Mouse (Mus musculus): Measurements from ENCODE around the gene Trpm3.

The Trpm3 gene

DNA sequence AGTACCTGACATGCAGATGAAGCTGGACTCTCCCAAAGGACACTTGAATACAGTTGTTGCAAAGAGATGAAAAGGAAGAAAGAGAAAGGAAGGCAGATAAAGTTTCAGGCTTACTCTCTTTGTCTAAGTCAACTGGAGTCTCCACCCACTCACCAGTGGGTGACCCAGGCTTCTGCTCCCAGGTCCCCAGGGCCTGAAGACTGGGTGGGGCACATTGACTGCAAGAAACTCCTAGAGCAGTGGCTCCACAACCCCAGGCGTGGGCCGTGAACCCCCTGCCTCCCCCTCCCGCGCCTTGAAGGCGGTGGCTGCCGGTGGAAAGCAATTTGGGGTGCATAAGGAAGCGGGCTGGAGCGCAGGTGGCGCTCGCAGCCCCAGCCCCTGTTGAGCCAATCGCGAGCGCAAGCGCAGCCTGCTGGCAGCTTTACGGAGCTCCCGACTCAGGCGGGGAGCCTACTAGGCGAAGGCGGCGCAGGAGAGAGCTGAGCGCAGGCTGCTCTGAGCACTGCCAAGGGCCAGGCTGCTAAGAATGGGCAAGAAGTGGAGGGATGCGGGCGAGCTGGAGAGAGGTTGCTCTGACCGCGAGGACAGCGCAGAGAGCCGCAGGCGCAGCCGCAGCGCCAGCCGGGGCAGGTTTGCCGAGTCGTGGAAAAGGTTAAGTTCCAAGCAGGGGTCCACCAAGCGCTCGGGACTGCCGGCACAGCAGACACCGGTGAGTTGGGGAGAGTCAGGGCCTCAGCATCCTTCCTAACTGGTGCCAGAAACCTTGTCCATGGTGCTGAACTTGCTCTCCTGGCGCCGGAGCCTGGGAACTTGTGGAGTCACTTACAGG lies at the start of gene Trpm3:
Gene Trpm3, plus strand, starts transcription at position 457 of the 832 bp plus-strand sequence.
- in situ Hi-C loops (cut with MboI, MseI) = no loop called here

- in situ Hi-C loops (cut with MboI, MseI) = no loop called here
Observed at GRCm38 (mm10) chr19:22100582-22100981, 38.3 kb upstream of the Trpm3 start.

GRCm38 (mm10) chr19:22103865-22104264 lies 35.0 kb upstream of the Trpm3 start:
- in situ Hi-C loops (cut with MboI, MseI) = no loop called here

- in situ Hi-C loops (cut with MboI, MseI) = no loop called here
Observed at GRCm38 (mm10) chr19:22104848-22105484, 33.9 kb upstream of the Trpm3 start.

- in situ Hi-C loops (cut with MboI, MseI) = no loop called here
Observed at GRCm38 (mm10) chr19:22105648-22106047, 33.2 kb upstream of the Trpm3 start.

GRCm38 (mm10) chr19:22108893-22109463 lies 29.9 kb upstream of the Trpm3 start:
- in situ Hi-C loops (cut with MboI, MseI) = no loop called here

GRCm38 (mm10) chr19:22120976-22121375 lies 17.9 kb upstream of the Trpm3 start:
- in situ Hi-C loops (cut with MboI, MseI) = no loop called here

- in situ Hi-C loops (cut with MboI, MseI) = no loop called here
Observed at GRCm38 (mm10) chr19:22121631-22122030, 17.2 kb upstream of the Trpm3 start.

GRCm38 (mm10) chr19:22132626-22133025 lies 6.2 kb upstream of the Trpm3 start:
- in situ Hi-C loops (cut with MboI, MseI) = no loop called here

DNA sequence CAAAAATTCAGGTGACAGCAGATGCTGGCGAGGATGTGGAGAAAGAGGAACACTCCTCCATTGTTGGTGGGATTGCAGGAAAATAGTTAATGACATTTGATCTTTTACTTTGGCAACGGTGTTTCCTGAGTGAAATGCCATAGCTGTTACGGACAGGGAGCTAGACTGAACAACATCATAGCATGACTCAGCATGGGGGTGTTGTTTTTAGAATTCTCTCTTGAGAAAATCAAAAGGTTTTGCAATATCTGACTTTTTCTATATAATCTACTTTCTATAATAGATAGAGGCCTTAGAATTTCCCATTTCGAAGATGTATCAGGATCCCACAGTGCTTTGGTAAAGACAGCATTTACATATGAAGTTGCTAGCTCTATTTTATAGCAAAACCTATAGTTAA lies 39.7 kb downstream of the Trpm3 start:
- in situ Hi-C loops (cut with MboI, MseI) = no loop called here

DNA sequence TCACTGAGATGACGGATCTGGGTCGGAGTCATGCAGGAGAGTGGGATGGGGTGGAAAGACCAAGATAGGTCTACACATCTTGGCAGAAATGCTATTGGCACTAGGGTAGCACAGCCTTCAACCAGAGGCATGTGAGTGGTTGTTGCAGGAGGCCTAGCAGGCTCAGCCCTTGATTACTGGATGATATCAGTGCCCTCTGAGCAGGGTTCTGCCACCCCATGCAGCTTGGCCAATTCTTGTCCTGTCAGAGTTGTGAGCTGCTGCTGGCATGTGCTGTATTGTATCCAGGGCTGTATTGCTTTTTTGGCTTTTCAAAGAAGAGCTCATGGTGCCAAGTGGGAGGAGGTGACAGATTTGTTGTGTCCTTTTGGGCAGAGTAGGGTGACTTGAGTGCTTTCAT lies 40.2 kb downstream of the Trpm3 start:
- in situ Hi-C loops (cut with MboI, MseI) = no loop called here

DNA sequence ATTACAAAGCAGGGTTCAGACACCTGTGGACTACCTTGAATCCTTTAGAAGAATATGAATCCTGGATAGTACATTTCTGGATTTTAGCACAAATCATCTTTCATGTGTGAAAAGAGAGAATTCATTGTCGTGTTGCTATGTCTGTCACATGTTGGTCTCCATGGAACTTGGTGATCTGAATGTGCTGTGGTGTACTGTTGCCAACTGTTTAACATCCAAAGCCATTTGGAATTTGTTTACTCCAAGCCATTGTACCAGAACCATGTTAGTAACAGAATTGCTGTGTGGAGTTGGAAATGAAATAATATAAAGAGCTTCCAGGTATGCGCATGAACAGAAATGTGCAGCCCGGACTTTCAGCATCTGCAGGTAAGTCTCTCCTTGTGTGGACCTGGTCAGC lies 41.3 kb downstream of the Trpm3 start:
- in situ Hi-C loops (cut with MboI, MseI) = no loop called here

DNA sequence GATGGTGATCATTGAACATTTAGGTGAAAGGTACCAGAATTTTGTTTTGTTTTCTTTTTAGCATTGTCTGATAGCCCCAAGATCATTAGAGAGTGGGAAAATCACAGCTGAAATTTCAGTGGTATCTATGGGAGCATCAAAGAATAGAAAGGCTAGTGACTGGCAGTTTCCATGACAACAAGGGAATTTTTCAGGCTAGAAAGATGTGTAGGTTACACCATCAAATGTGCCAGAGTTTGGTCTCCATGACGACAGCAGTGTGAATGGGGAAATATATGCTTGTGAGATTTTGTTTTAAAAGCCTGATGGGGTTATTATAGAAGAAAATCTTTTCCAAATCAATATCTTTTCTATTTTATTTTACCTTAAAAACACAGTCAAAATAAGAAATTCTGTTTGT lies 50.9 kb downstream of the Trpm3 start:
- in situ Hi-C loops (cut with MboI, MseI) = no loop called here

GRCm38 (mm10) chr19:22222520-22222919 lies 83.7 kb downstream of the Trpm3 start:
- in situ Hi-C loops (cut with MboI, MseI) = loop anchor here in 1 of 2 experiments (5.0 kb wide), 1 partner anchor 1320 kb away; no protein-coding TSS in a partner anchor

- in situ Hi-C loops (cut with MboI, MseI) = no loop called here
Observed at GRCm38 (mm10) chr19:22234187-22234586, 95.3 kb downstream of the Trpm3 start.

GRCm38 (mm10) chr19:22249076-22249475 lies 110.2 kb downstream of the Trpm3 start:
- in situ Hi-C loops (cut with MboI, MseI) = no loop called here

- in situ Hi-C loops (cut with MboI, MseI) = no loop called here
Observed at GRCm38 (mm10) chr19:22272916-22273315, 134.1 kb downstream of the Trpm3 start.

DNA sequence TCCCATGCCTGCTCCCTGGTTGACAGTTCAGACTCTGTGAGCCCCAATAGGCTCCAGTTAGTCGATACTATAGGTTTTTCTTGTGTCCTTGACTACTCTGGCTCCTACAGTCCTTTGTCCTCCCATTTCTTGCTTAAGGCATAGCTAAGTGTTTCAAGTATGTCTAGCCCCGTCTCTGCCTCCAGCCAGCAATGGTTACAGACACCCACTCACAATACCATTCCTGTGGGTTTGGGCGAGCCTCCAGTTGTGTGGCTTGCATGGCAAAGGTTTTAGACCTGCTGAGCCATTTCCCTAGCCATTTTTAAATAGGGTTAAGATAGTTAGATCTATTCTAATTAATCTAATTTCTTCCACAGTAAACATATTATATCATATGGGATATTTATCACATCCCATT lies 145.8 kb downstream of the Trpm3 start:
- in situ Hi-C loops (cut with MboI, MseI) = no loop called here

DNA sequence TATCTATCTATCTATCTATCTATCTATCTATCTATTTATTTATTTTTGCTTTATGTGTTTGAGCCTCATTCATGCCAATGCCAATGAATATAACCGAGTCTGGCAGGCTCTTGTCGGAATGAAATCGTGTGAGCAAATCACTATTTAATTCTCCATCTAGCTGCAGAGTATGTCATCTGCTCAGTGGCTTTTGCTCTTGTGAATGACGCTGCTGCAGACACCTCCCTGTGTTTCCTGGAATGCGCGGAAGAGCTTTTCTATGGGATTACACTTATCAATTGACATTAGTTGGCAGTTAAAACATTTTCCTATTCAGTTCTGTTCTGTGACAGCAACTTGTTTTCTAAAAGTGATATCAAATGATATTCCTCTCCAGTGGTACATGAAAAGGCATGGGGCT lies 153.8 kb downstream of the Trpm3 start:
- in situ Hi-C loops (cut with MboI, MseI) = no loop called here

DNA sequence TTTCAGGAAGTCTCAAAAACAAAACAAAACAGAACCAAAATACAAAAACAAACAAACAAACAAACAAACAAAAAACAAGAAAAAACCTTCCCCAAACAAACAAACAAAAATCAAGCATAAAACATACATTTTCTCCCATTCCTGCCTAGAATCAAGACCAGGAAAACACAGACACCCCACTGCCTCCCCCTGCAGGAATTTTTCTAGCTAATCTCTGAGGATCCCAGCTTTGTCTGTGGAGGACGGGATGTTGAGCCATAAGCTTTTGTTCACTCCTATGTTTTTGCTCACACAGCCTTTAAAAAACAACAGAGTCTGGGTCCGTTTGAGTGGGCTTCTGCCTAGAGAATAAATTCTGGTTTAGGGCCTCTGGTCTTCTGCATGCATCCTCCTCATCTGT lies 162.1 kb downstream of the Trpm3 start:
- in situ Hi-C loops (cut with MboI, MseI) = loop anchor here (10.0 kb wide), 2 partner anchors 536 to 726 kb away; no protein-coding TSS in a partner anchor

DNA sequence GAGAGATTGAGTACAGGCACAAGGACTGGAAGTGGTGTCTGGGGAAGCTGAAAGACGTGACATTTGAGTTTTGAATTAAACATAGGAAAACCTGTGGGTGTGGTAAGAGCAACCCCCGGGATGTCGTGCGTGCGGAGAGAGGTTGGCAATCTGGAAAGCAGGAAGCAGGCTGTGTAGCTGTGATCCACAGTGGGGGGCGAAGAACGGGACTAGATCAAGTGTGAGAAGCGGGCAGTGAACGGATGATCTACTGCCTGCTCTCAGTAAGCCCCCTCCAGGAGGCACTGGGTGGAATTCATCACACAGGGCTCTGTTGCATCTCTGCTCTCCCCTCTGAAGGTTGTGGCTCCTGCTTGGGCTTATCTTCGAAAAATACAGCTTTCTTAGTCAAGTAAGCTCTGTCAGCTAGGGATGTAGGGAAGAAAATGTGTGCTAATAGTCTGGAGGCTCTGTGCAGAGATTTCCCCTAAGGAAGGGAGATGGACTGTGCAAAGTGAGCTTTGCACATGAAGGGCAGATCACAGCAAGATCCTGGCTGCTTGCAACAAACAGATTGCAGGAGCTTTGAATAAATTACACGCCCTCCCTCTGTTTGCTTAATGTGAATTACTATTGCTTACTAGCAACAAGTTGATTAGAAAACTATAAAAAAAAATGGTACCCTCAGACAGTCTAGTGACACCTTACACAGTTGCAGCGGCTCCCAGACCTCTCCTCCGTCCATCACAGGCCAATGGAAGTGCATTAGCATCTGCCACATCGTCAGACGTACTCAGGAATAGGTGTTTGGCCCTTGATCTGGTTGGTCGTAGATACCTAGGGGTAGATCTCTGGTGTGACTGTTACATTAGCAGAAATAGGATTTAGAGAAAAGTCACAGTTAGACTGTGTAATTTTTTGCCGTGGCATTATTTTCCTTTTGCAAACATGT lies 164.4 kb downstream of the Trpm3 start:
- in situ Hi-C loops (cut with MboI, MseI) = loop anchor here (10.0 kb wide), 2 partner anchors 538 to 728 kb away; no protein-coding TSS in a partner anchor
